In the genomic region with DNA sequence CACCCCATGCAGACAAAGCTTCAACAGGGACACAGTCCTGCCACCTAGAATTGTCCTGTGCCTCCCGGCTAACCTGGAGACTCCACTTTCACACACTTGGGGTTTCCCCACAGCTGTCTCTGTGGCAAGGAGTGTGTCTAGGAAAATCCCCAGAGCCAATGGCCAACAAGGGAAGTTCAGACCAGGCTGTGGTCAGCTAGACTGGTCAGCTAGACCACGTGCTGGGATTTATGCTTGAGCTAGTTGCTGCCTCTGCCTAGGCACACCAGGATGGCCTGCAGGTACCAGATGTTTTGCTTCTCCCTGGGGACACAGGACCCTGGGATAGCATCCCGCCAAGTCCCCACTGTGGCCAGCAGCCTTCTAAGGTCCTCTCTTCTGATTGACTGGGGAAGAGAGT, we compare ENCODE assay signal across 24 mouse cellular contexts.
"Had no signal": no experiment of that assay in that cellular context is flagged by ENCODE, and none has a peak within 500 bp of the region (broad histone marks: within the 10 kb centered on the region; RNA-seq: fewer than 3 reads in every experiment).

No protein-coding gene starts in this region.

- DNase-seq: gastrocnemius, postnatal 14 days; gastrocnemius, postnatal 36 days; heart, postnatal 10 days; heart, postnatal 4 days; kidney, adult 11 months; kidney, adult 2 months; kidney, adult 9 months; kidney, postnatal 14 days; kidney, postnatal 36 days; layer of hippocampus, adult 9-11 months; layer of hippocampus, postnatal 36 days; left cerebral cortex, postnatal 4 days had no signal

- ATAC-seq: hindbrain, embryonic 16.5 days; inflammation-experienced regulatory T-cells, adult 6 months; intestine, embryonic 15.5 days; liver, embryonic 12.5 days had no signal

- H3K9ac ChIP-seq: heart, embryonic 12.5 days; hindbrain, embryonic 12.5 days; hindbrain, embryonic 14.5 days; intestine, embryonic 15.5 days; kidney, embryonic 15.5 days; limb, embryonic 13.5 days; limb, embryonic 15.5 days; liver, embryonic 12.5 days; liver, embryonic 14.5 days had no signal

- H3K4me2 ChIP-seq: heart, embryonic 12.5 days; hindbrain, embryonic 12.5 days; hindbrain, embryonic 14.5 days; intestine, embryonic 15.5 days; kidney, embryonic 15.5 days; limb, embryonic 13.5 days; limb, embryonic 15.5 days; liver, embryonic 12.5 days had no signal

- H3K27me3 ChIP-seq: heart, embryonic 12.5 days; hindbrain, embryonic 12.5 days; intestine, embryonic 15.5 days; kidney, embryonic 15.5 days; limb, embryonic 13.5 days; limb, embryonic 15.5 days; liver, embryonic 12.5 days had no signal

- H3K36me3 ChIP-seq: heart, embryonic 12.5 days; hindbrain, embryonic 10.5 days; hindbrain, embryonic 12.5 days; intestine, embryonic 15.5 days; kidney, embryonic 15.5 days; limb, embryonic 13.5 days; limb, embryonic 15.5 days; liver, embryonic 12.5 days had no signal

- H3K4me3 ChIP-seq: heart, embryonic 12.5 days; hindbrain, embryonic 10.5 days; hindbrain, embryonic 12.5 days; intestine, embryonic 15.5 days; kidney, embryonic 15.5 days; limb, embryonic 13.5 days; limb, embryonic 15.5 days; liver, embryonic 12.5 days had no signal

- H3K9me3 ChIP-seq: heart, embryonic 12.5 days; hindbrain, embryonic 10.5 days; hindbrain, embryonic 12.5 days; intestine, embryonic 15.5 days; kidney, embryonic 15.5 days; limb, embryonic 13.5 days; limb, embryonic 15.5 days; liver, embryonic 12.5 days had no signal

- H3K27ac ChIP-seq: hindbrain, embryonic 12.5 days; hindbrain, embryonic 14.5 days; intestine, embryonic 15.5 days; limb, embryonic 13.5 days; liver, embryonic 12.5 days; liver, embryonic 14.5 days had no signal
